Mouse (Mus musculus): ENCODE measurements around the gene Zgrf1. TPM values are rescaled to one million over a fixed set of nuclear protein-coding genes. Genes with fewer than 3 reads are reported as not detected.

Gene Zgrf1
- total RNA-seq (2022) = under 1 TPM; 0.56 to 0.91 (median 0.76) TPM

DNA sequence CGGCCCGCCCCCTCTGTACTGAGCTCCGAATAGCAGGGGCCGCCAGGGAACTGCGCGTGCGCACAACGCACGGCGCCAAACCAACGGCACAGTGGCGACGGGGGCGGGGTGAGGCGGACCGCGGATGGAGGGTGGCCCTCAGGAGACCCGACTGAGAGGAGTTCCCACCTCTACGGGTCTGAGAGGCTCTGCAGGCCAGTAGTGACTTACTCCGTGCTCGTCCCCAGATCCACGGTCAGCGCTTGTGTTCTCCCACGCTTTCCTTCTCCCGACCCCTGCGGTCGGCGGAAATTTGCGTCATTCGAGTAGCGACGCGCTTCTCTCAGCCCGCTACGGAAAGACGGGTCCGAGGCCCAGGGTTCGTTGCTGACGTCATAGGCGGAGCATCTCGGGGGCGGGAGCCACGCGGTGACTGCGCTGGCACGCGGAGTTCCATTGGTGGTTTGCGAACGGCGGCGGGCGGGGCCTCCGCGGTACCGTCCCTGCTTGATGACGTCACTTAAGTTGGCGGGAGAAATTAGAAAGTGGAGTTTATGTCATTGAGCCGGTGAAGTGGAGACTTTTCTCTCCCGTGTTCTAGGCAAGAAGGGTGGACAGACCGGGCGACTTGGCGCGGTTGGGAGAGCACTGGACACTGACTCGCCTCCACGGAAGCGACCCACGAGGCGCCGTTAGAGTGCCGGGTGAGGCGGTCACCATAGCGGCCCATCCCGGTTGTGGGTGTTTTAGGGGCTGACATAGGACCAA is at the start of gene Zgrf1, which contains the start of gene Larp7:
Zgrf1 (plus strand) TSS at position 517 of the 747 bp plus-strand sequence.
Larp7 (minus strand) TSS at position 377 of the 747 bp plus-strand sequence.
- peak; percentile 97 for DNase-seq (ENCODE audit: low spot score in 2 of 2)

DNA sequence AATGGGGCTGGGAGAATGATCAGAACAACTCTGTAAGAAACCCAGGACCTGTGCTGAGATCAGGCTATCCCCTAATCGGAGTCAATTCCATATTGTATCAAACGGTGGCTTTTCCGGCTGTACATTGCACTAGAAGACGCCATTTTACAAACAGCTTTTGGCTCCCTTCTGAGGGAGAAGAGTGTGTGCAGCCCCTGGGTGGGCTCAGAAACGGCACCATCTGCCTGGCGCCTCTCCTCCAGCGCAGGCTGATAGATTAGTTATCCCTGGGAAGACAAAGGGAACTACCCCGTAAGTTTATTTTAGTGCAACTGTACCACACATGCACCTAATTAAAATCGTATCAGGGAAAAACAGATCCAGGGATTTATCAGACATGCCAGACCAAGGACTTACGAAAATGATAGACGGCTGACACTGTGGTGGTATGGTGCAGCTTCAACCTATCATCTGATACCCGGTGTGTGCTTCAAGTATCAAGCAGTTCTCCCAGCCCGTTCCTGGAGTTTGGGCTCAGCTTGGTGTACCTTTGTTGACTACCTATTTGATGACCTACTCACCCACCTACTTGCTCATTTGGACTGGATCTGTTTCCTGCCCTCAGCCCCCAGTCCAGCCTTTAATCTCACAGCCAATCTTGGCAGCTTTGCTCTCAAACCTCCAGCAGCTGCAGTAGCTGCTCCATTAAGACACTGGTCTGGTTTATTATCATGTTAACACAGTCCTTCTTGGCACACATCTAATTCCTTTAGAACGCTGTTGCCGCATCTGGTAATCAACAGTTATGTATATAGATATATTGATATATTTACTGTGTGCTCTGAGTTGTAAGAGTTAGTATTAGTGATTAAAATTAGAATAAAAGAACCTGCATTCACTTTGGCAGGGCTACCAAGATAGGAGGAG is 45.2 kb upstream of the Zgrf1 start:
- no peak for DNase-seq (ENCODE audit: low spot score in 2 of 2)

DNA sequence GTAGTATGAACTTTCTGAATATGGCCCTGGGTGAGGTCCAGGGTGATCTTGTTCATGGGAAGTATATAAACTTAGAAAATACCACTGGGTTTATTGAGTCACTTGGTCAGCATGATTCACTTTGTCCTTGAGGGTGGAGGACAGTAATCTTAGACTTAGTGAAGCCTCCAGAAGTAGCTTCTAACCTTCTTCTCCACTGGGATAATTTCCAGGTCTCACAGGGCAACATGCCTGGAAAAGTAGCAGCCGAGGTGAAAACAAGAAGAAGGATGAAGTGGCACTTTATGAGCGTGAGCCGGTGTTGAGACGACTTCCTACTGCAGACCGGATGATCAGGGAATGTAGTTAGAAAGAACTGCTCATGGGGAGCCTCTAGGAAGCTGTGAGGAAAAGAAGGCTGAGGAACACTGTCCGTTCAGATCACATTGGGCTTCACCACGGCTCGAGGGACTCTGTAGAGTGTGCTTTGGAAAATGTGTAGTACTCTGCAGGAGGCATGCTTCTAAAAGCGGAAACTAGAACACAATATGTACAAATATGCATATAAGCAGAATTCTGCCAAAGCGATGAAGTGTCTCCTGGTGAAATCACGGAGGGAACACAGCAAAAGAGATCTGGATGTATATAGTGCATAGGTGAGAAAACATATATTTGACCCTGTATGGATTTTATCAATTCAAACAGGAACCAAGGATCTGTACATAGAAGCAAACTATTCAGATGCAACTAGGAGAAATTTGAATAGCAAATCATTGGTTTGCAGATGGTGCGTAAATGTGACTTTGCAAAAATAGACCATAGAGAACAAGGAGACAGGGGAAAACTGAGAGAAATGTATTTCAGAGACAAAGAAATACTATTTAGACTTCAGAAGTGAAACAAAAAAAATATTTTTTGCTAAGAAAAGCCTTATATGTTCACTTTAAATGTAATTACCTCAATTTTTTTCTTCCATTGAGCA is 41.2 kb upstream of the Zgrf1 start:
- peak; percentile 20 to 47 for DNase-seq (ENCODE audit: low spot score in 2 of 2)

DNA sequence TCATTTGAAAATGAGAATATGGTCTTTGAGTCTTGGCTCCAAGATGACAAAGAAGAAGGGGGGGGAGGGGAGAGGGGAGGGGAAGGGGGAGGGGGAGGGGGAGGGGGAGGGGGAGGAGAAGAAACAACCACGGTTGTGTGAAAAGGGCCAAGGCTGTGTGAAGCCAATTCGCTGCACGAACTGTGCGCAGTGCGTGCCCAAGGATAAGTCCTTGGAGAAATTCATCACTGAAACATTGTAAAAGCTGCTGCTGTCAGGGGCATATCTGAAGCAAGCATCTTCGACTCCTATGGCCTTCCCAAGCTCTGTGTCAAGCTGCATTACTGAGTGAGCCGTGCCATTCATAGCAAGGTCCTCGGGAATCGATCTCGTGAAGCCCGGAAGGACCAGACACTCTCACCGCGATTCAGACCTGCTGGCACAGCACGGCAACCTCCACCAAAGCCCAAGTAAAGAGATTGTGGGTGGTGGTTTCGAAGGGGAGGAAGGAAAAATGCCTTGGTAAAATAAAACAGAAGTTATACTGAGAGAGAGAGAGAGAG is 40.4 kb upstream of the Zgrf1 start:
- DNase-seq (ENCODE audit: low spot score in 2 of 2) = no peak

DNA sequence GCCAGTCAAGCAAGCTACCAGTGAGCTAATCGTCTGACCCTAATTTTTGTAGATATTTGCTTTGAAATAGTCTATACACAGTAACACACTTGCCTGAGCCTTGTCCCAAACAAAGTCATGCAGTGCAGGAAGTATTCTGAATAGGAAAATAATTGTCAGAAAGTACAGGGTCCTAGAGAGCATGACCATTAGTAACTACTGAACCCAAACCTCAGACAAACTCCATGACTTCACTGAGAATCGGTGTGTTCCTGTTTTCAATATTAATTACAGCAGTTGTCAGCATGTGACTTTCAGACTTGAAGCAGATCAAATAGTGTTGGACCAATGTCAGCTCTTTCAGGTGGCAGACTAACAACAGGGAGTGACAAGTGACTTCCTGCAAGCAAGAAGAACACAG is 39.6 kb upstream of the Zgrf1 start:
- DNase-seq (ENCODE audit: low spot score in 2 of 2) = no peak

DNA sequence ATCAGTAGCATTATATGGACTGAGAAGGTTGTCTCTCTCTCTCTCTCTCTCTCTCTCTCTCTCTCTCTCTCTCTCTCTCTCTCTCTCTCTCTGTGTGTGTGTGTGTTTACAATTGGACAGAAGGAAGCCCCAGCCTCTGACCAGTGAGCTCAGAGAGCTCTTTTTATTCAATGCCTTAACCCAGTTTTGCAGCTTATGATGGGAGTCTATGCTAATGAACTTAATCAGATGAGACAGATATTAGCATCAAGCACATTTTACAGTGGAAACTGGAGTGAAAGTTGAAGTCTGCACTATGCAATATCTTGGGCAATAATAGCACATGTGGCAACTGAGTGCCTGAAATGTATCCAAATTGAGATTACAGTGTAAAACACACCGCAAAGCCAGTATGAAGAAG is 38.0 kb upstream of the Zgrf1 start:
- DNase-seq (ENCODE audit: low spot score in 2 of 2) = no peak

DNA sequence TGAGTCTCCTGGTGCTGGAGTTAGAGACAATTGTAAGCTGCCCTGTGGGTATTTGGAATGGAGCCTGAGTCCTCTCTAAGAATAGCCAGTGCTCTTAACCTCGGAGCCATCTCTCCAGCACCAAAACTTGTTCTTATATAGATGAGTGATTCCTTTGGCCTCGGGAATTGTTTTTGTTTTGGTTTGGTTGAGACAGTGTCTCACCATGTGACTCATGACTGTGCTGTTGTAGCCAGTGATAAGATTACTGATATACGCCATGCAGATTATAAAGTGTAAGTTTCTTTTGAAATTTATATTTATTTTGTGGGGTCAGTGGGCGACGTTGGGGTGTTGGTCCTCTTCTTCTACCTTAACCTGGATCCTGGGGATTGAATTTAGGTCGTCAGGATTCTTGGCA is 33.0 kb upstream of the Zgrf1 start:
- no peak for DNase-seq (ENCODE audit: low spot score in 2 of 2)

DNA sequence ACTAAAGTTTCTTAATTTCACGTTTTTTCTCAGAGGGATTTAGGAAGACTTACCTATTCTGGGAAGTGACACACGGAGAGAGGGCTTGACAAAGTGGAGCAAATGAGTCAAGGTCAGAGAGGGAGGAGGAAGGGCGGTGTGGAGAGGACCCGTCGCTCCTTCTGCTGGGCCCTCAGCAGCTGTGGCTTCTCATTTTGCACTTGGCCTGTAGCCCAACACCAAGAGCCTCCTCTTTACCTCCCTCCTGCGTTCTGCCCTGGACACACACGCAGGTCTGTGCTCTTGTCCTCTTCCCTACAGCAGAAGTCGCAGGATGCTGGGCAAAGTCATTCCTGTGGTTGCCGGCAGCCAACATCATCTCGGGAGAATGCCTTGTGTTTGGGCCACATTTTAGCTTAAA is 32.1 kb upstream of the Zgrf1 start:
- DNase-seq (ENCODE audit: low spot score in 2 of 2) = peak in 1 of 2 experiments; percentile 31

DNA sequence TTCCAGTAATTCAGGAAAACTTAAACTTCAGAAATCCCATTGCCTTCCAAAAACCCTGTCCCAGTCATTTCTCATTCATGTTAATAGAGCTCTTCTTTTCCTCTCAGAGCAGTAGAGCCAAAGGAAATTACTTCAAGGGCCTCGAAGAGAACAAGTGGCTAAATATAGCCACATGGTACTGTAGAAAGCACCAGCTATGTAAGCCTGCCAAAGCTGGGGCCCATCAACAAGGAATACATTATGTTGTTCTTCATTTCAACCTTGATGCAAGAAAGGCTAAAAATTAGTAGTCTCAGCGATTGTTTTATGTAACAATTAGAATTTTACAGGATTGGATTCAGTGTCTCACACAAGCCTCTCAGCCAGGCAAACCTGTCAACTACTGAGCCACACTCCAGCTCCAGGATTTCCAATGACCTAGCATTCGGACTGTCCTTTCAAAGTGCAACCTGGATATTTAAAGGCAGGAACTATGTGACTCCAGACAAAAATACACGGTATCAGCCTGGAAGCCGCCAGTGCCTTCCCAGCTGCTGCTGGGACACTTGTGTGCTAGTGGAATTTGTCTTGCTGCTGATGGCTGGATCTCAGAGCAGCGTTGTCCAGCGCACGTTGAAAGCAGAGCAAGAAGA is 28.0 kb upstream of the Zgrf1 start:
- DNase-seq (ENCODE audit: low spot score in 2 of 2) = peak in 1 of 2 experiments; percentile 22

DNA sequence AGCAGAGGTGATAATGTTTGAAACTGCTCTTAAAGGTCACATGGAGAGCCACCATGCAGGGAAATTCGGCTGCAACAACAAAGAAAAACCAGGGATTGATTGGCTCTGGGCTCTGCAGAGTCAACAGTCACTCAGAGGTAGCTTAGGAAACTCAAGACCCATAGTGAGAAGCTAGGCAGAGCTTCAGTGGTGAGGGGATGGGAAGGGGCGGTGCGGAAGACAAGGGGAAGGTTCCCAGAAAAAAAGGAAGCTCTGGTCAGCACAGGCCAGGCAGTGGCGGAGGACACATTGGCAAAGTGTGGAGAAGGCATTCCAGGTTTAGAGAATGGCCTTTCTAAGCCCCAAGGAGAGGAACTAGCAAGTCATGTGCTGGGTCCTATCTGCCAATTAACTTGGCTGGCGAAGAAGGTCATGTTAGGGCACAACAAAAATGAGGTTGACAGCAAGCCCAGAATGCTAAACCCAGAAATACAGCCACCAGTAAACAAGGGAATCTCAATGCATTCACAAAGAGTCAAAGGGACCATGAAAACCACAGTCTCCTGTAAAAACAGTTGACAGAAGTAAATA is 25.7 kb upstream of the Zgrf1 start:
- DNase-seq (ENCODE audit: low spot score in 2 of 2) = peak in 1 of 2 experiments; percentile 8

DNA sequence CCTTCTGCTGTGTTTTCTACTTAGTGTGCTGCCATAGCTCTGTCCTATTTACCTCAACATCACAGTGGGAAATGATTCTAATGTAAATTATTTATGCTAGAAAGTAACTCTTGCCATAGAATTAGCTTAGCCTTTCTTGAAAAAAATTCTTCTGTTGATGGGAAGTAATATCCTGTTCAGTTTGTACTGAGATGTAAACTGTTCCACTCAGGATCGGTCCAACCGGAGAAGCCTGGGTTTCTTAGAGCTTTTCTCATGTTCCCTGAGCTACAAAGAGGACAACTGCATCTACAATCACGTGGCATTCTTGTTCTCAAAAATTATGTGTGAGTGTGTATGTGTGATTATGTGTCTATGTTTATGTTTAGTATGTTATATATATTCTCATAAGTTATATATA is 24.1 kb upstream of the Zgrf1 start:
- no peak for DNase-seq (ENCODE audit: low spot score in 2 of 2)

DNA sequence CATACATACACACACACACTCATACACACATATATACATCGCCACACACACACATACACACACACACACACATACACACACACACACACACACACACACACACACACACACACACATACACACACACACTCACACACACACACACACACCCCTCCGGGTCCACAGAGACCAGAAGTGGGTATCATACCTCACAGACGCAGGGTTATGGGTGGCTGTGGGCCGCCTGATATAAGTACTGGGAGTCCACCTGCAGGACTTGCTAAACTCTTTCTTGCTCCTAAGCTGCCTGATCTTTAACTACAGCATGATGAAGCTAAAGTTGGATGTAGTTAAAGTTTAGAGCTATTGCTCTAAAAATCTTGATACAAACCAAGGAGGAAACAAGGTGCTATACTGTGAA is 23.5 kb upstream of the Zgrf1 start:
- no peak for DNase-seq (ENCODE audit: low spot score in 2 of 2)

DNA sequence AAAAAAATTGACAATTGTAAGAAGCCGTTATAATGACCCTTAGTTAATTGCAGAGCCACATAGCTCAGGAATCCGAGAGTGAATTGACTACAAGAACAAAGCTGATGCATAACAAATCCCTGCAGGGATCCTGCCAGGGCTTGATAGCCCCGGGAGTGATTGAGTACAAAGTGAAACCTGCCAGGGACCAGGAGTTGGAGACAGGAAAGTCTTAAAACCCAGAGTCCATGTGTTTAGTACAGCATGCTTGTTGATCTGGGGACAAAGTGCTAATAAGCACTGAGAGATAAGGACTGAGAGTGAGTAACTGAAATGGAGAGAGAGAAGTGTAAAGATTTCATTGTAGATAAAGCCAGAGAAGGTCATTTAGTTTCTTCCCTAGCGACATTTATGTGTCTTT is 23.0 kb upstream of the Zgrf1 start:
- DNase-seq (ENCODE audit: low spot score in 2 of 2) = no peak

DNA sequence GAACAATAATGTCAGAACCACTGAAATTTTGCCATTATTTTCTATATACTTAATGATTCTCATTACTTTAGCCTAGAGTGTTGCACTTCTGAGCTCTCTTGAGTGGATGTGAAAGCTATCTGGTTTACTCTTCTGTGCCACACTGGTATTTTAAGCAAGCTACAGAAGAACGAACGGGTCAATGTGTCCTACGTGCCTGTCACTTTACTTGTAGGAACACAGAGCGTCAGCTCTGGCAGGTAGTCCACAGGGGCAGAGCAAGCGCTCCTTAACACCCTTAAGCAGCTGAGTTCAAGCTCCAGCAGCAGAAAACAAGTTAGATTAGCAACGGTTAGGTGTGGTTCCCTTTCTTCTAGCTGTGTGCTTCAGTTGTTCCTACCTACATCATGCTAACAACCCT is 14.1 kb upstream of the Zgrf1 start:
- DNase-seq (ENCODE audit: low spot score in 2 of 2) = no peak

DNA sequence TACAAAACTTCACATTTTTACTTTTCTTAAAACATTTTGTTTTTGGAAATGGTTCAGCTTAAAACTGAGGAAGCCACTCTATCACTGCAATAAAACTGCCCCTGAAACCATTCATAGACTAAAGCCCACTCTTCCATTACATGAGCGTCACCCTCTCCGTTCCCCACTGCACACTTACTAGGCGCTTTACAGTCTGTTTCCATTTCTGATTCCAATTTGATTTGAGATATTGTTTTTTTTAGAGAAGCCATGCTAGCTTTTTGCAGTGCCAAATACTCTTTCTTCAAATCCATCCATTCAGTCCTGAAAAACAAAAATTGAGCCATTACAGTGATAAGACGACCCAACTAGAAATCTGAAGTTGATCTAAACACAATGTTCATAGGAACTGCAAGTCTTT is 9.3 kb upstream of the Zgrf1 start:
- DNase-seq (ENCODE audit: low spot score in 2 of 2) = no peak

DNA sequence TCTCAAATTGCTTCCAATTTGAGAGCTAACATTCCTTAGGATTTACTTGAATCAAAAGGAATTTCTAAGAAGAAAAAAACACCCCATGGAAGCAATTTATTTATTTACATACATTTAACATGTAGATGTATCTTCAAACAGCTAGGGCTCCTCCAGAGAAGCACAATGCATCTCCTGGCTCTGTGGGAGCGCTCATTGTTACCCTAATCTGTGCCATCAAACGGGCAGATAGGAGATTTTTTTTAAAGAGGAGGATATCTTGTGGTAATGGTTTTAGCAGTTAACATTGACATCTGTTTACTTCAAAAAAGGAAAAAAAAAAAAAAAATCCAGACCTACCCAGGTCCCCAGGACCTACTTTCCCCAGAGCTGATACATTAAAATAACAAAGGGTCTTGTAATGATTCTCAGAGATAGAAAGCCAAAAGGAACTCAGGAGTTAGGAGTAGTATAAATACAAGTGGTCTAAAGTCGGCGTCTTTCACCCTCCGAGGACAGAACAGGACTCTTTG is 8.6 kb upstream of the Zgrf1 start:
- DNase-seq (ENCODE audit: low spot score in 2 of 2) = no peak

DNA sequence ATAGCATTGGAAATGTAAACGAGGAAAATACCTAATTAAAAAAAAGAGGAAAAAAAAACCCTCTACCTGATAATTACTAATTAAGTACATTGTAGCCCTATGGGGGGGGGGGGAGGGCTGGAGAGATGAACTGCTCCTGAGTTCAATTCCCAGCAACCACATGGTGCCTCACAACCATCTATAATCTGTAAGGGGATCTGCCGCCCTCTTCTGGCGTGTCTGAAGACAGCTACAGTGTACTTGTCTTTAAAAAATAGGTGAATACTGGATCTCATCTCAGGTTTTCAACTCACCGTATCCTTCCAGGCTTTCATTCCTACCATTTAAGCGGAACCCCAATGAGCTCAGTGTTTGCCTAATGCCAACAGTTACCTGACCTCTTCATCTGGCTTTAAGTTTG is 5.4 kb upstream of the Zgrf1 start:
- DNase-seq (ENCODE audit: low spot score in 2 of 2) = peak in 1 of 2 experiments; percentile 5

DNA sequence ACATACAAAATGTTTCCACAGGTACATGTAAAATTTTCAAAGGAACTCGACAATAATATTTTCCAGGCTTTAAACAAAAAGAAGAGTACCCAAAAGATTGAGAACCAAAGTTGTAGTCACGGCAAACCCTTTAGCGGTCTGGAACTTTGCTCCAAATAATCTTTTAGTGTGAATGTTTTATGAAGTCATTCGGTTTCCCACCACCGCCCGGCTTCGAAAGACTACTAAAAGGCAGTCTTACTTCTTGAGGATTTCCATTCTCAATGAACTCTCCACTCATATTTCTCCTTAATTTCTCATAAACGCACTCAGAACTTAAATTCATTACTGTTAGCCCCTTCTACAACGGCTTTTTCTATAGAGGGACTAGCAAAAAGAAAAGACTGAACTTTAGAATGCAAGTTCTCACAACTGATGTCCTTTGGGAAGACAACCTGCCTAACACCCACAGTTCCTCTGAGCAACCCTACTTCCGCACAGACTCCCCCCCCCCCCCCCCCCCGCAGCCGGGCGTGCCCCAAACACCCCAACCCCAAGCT is 786 bp upstream of the Zgrf1 start:
- DNase-seq (ENCODE audit: low spot score in 2 of 2) = no peak

DNA sequence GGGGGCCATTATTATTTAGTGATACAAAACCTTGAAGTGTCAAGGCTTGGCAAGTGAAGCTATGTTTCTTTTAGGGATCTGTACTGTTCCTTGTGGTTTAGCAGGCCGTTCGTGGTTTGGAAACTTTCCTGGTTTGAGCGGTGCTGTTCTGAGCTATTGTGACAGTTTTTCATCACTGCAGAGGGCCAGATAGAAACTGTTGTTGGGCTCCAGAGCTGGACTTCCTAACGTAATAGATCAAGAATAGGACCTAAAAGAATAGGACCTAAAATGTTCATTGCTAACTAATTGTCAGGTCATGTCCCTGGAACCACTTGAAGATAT is 393 bp downstream of the Zgrf1 start:
- DNase-seq (ENCODE audit: low spot score in 2 of 2) = no peak

DNA sequence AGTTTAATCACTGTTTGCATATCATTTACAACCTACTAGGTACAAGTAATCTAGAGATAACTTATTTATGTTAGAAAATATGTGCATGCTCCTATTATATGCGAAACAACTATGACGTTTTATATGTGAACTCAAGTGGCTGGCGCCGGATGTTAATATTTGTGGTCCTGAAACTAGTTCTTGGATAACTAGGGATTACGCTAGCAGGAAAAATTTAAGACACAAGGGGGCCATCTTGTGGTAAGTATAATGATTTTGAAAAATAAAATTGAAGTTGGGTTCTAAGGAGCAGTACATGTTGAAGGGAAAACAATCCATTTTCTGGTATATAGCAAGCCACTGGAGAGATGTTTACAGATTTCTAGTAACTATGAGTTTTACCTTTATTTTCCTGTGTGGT is 1.4 kb downstream of the Zgrf1 start:
- DNase-seq (ENCODE audit: low spot score in 2 of 2) = no peak

Measured in gastrocnemius, adult 8-10 months (tissue).